Mouse (Mus musculus): ENCODE results near the gene Aacs. TPM values are rescaled to one million over a fixed set of nuclear protein-coding genes. Genes with fewer than 3 reads are reported as not detected.

Aacs gene
- total and polyA plus RNA-seq, 3 experiments = 21.3 to 48.8 (median 39.8) TPM

- no peak overlapping the region for H3K4me3 ChIP-seq (replicated peaks in 1 of 3; ENCODE audit: low read depth in 2 of 3, low read length in 2 of 3, poor library complexity in 1 of 3)
- H3K4me1 ChIP-seq (ENCODE audit: control insufficient read depth in 1 of 2, insufficient read depth in 2 of 2) = peaks cover 16 to 67% of the 10 kb centered on the region in 2 experiments; a peak in 3 of 4 replicates
- no peaks in the 10 kb centered on the region for H3K27me3 ChIP-seq (replicated peaks)
- peaks cover 6 to 54% of the 10 kb centered on the region in 2 experiments for H3K36me3 ChIP-seq (replicated peaks in 1 of 2; ENCODE audit: control insufficient read depth in 1 of 2, insufficient read depth in 1 of 2, low read length in 1 of 2)
- TF ChIP-seq MXI1 (IDR thresholded peaks at IDR 0.05; ENCODE audit: low read depth, low read length) = no peak
- TF ChIP-seq EP300 (IDR thresholded peaks at IDR 0.05; ENCODE audit: low read length) = no peak
- TF ChIP-seq POLR2AphosphoS2 (IDR thresholded peaks at IDR 0.05; ENCODE audit: low read depth, low read length) = no peak
- peak; percentile 51; the same call in 1 of the 2 replicates for TF ChIP-seq BHLHE40 (IDR thresholded peaks at IDR 0.05; ENCODE audit: low read depth, low read length)
- H3K27ac ChIP-seq (ENCODE audit: insufficient read depth, low read depth) = no peak overlapping the region
- no peak overlapping the region for H3K4me2 ChIP-seq (ENCODE audit: insufficient read depth, low read depth, poor library complexity, severe bottlenecking)
- no peaks in the 10 kb centered on the region for H3K9me3 ChIP-seq (replicated peaks; ENCODE audit: low read length)
- H3K9ac ChIP-seq (ENCODE audit: insufficient read depth, low read depth) = no peak overlapping the region
- DNase-seq (ENCODE audit: extremely low read depth) = no peak
- dilution Hi-C loops (cut with MboI; ENCODE audit: extremely low pct_ligation_motif_present, extremely low pct_unique_long_range_greater_than_20kb, low sequenced_read_pairs) (no loop called here), in situ Hi-C loops (cut with MboI; ENCODE audit: low pct_ligation_motif_present, low pct_unique_long_range_greater_than_20kb, low sequenced_read_pairs) (no loop called here)
- H3K79me2 ChIP-seq (replicated peaks; ENCODE audit: control insufficient read depth, extremely low read depth, insufficient read depth, poor library complexity, severe bottlenecking) = peaks cover 8% of the 10 kb centered on the region; the same call in 1 of the 2 replicates
Measured at GRCm38 (mm10) chr5:125478037-125478436, 2.4 kb downstream of the Aacs start.

- no peak overlapping the region for H3K4me2 ChIP-seq (ENCODE audit: insufficient read depth, low read depth, poor library complexity, severe bottlenecking)
- H3K9ac ChIP-seq (ENCODE audit: insufficient read depth, low read depth) = no peak overlapping the region
- in situ Hi-C loops (cut with MboI; ENCODE audit: low pct_ligation_motif_present, low pct_unique_long_range_greater_than_20kb, low sequenced_read_pairs) = no loop called here
- H3K9me3 ChIP-seq (replicated peaks; ENCODE audit: low read length) = no peaks in the 10 kb centered on the region
- peaks cover 9 to 64% of the 10 kb centered on the region in 2 experiments for H3K36me3 ChIP-seq (replicated peaks in 1 of 2; ENCODE audit: control insufficient read depth in 1 of 2, insufficient read depth in 1 of 2, low read length in 1 of 2)
- TF ChIP-seq ELF1 (IDR thresholded peaks at IDR 0.05; ENCODE audit: low read depth, low read length) (no peak), NRF1 (IDR thresholded peaks at IDR 0.05; ENCODE audit: low read depth, low read length) (no peak), SMC3 (IDR thresholded peaks at IDR 0.05; ENCODE audit: low read depth, low read length) (no peak), POLR2AphosphoS2 (IDR thresholded peaks at IDR 0.05; ENCODE audit: low read depth, low read length) (no peak), TCF12 (IDR thresholded peaks at IDR 0.05; ENCODE audit: low read depth, low read length) (no peak), BHLHE40 (IDR thresholded peaks at IDR 0.05; ENCODE audit: low read depth, low read length) (no peak), NELFE (IDR thresholded peaks at IDR 0.05; ENCODE audit: low read depth, low read length) (no peak), CTCF (conservative IDR thresholded peaks at IDR 0.05 in 1 of 2, IDR thresholded peaks at IDR 0.05 in 1 of 2; ENCODE audit: low read depth in 2 of 2, low read length in 2 of 2) (no peak), MAX (IDR thresholded peaks at IDR 0.05; ENCODE audit: low read length) (no peak), KAT2A (IDR thresholded peaks at IDR 0.05; ENCODE audit: insufficient replicate concordance, low read length) (no peak), IRF4 (IDR thresholded peaks at IDR 0.05; ENCODE audit: low read depth, low read length) (no peak), UBTF (IDR thresholded peaks at IDR 0.05; ENCODE audit: low read depth, low read length) (no peak), RCOR1 (conservative IDR thresholded peaks at IDR 0.05; ENCODE audit: low read depth, low read length) (no peak), ZMIZ1 (IDR thresholded peaks at IDR 0.05; ENCODE audit: low read depth, low read length) (no peak), MYC (IDR thresholded peaks at IDR 0.05; ENCODE audit: low read depth, low read length) (no peak)
- dilution Hi-C loops (cut with MboI; ENCODE audit: extremely low pct_ligation_motif_present, extremely low pct_unique_long_range_greater_than_20kb, low sequenced_read_pairs) = no loop called here
- peaks cover 8% of the 10 kb centered on the region; the same call in 1 of the 2 replicates for H3K79me2 ChIP-seq (replicated peaks; ENCODE audit: control insufficient read depth, extremely low read depth, insufficient read depth, poor library complexity, severe bottlenecking)
- no peak overlapping the region for H3K4me3 ChIP-seq (replicated peaks in 1 of 3; ENCODE audit: low read depth in 2 of 3, low read length in 2 of 3, poor library complexity in 1 of 3)
- H3K27ac ChIP-seq (ENCODE audit: insufficient read depth, low read depth) = no peak overlapping the region
- H3K4me1 ChIP-seq (ENCODE audit: control insufficient read depth in 1 of 2, insufficient read depth in 2 of 2) = peaks cover 18 to 79% of the 10 kb centered on the region in 2 experiments; a peak in 3 of 4 replicates
- no peaks in the 10 kb centered on the region for H3K27me3 ChIP-seq (replicated peaks)
- DNase-seq (ENCODE audit: extremely low read depth) = no peak
Measured at GRCm38 (mm10) chr5:125479376-125479775, 3.8 kb downstream of the Aacs start.
